Mouse (Mus musculus) urinary bladder, adult 2 months (tissue): Measurements from ENCODE around the gene P2ry6. TPM values are rescaled to one million over a fixed set of nuclear protein-coding genes. Genes with fewer than 3 reads are reported as not detected.
A peak's percentile ranks its signal among the peaks of the same experiment; 100 is the strongest.

Source experiments
- DNase-seq: peaks from one replicate; pipeline ENCODE4 v3.0.0; 2022; ENCODE audit warnings: low spot score
- polyA plus RNA-seq: library from polyadenylated mRNA; depleted of rRNA; stranded (reverse); fragments of >200 nt; gene quantifications from 2 replicates; pipeline ENCODE4 v1.2.3, GENCODE M21; 2012

Gene P2ry6
- polyA plus RNA-seq, 1 experiment, result 12.8 TPM

DNA sequence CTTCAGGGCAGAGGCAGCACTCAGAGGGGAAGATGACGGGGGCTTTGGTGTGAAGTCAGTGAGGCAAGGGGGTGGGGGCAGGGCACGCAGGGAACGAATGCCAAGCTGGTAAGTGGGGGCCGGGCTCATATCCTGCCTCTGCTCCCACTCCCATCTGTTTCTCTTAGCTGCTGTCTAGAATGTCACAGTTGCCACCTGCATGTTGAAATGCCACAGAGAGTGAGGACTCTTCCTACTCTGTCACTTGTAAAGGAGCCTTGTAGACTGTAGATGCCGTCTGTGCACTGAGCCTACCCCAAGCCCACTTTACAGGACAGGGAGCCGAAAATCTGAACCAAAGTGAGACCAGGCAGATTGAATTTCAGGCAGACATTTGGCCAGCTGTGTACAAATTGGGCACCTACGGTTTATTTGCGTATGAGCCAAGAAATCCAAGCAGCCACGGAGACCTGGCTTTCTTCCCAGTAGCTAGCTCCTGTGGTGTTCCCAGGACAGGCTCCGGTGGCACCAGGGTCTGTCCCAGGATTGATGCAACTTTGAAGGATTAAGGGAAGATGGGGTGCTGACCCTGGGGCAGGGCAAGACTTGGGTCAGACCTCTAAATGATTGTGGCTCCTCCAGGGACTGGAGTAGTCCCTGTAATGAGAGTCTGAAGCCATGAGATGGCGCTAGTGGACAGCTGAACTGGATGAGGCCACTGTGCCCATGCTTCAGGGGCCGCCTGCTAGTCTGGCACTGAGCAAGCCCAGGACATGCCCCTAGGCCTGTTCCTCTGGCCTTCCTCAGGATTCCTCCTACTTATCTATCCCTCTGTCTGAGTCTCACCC, 31.4 kb downstream of the P2ry6 start:
- DNase-seq, result no peak

DNA sequence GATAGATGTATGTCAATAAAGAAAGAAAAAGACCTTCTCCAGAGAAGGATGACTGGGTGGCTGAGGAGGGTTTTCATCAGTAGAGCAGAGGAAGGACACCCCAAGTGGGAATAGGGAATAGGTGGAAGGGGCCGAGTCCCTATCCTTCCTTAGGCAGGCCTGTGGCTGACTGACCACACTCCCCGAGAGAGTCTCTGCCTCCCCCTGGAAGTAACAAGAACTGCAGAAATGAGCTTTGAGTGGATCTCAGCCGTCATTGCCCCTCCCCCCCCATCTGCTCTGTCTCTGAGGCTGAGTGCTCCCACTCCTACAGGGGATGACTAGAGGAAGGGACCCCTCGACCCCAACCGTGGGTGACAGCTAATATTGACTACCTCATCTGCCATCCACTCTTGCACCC, 33.3 kb downstream of the P2ry6 start:
- DNase-seq, result no peak

DNA sequence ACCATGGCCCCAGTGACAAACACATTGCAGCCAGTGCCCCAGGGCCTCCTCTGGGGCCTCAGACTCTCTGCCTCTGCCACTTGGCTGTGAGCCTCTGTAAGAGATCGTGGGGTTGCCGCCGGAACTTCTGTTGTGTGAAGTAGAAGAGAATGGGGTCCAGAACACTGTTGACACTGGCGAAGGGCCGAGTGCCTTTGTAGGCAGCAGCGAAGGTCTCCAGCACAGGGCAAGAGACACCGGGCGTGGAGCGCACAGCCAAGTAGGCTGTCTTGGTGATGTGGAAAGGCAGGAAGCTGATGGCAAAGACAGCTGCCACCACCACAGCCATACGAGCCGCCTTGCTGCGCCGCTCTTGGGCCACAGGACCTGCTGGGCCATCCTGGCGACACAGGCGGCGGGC, 36.3 kb downstream of the P2ry6 start:
- no peak for DNase-seq

DNA sequence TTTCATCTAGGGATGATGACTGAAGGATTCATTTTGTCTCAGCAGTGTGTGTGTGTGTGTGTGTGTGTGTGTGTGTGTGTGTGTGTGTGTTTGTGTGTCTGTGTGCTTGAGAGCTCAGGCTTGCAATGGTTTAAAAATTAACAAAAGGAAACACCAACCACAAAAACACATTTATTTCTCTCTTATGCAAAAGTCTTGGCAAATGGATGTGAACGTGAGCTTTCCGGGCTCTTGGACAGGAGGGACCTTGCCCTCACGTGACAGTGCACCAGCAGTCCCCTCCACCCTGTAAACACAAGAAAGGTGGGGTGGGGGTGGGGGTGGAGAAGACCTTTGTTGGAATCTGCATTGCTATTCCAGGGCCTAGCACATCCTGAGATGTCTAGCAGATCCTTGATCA, 37.0 kb downstream of the P2ry6 start:
- no peak for DNase-seq

DNA sequence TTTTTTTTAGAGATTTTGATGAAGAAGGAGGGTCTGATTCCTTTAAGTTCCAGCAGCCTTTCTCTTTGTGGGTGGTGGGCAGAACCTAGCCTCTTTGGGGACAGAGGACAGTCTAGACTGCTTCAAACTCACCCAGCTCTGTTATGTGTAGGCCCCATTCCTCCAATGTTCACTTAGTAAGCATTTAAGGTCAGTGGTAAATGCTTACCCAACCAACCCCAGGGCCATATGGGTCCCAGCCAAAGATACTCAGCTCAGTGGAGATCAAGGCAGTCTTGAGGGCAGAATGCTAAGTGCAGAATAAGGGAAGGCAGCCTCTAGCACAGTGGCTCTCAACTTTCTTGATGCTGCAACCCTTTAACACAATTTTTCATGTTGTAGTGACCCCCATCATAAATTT, 40.9 kb downstream of the P2ry6 start:
- no peak for DNase-seq

DNA sequence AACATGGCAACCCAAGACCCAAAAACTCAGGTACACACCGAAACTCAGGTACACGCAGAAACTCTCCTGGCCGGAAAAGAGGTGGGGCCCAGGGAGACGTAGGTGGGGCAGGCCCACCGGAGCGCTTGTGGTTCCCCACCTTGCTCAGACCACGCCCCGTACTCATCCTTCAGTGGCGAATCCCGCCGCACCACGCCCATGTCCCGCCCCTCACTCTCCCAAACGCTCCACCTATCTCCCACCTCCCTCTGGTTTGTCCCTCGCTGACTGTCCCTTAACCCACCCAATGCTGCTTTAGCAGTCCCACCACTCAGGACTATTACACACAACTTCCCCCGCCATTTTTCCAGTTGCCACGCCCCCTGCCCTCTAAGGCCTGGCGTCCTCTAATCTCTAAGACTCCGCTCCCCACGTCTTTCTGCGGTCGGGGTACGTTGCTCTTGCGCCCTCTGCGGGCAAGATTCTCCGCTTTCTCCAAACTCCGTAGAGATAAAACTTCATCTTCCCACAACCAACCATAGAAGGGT, 41.9 kb downstream of the P2ry6 start:
- peak; percentile 74 for DNase-seq

DNA sequence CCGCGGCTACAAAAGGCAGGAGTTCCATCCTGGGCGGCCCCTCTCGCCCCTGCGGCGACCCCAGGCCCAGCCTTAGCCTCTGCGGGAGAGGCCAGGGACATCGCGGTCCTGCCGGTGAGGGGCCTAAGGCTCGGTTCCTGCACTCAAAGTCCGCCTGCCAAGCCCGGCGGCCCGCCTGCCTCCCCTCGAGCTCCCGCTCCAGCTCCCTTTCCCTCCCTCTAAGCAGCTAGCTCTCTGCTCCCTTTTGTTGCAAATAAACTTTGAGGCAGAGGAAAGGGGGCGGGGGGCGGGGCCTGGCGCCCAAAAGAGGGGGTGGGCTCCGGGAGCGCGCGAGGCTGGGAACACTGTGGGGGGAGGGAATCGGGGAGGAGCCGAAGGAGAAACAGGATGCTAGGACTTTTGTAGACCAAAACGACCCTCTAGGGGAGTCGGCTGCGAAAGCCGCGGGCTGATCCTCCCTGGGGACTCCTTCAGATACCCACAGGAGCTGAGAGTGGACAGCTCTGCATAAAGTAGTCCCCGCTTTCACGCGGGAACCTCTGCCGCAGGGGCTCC, 42.4 kb downstream of the P2ry6 start, which contains the start of gene Arhgef17:
TSS of gene Arhgef17 (minus strand) at position 182 of the 555 bp plus-strand sequence.
- no peak for DNase-seq

DNA sequence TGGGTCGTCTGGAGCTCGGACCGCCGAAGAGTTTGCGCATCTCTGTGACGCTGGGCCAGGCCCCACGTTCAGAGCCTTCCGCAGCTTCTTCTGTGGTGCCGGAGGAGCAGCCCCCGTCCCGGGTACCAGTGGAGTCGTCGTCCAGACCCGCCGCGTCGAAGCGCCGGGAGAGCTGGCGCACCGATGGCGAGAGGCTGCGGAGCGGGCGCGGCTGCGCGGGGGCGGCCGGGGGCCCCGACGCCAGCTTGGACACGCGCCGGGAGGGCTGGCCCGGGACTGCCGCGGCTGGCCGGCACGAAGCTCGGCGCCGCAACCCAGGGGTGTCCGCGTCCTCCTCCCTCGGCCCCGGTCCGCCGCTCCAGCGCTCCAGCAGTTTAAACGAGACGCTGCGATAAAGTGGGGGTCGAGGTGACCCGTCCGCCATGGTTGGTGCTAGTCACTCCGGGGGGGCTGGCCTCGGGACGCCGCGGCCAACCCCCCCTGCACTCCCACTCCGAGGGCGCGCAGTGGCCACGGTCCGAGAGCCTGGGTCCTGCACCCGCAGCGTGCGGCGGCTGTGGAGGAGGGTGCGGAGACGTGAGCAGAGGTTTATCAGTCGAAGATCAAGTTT, 43.0 kb downstream of the P2ry6 start:
- DNase-seq, result peak; percentile 60

DNA sequence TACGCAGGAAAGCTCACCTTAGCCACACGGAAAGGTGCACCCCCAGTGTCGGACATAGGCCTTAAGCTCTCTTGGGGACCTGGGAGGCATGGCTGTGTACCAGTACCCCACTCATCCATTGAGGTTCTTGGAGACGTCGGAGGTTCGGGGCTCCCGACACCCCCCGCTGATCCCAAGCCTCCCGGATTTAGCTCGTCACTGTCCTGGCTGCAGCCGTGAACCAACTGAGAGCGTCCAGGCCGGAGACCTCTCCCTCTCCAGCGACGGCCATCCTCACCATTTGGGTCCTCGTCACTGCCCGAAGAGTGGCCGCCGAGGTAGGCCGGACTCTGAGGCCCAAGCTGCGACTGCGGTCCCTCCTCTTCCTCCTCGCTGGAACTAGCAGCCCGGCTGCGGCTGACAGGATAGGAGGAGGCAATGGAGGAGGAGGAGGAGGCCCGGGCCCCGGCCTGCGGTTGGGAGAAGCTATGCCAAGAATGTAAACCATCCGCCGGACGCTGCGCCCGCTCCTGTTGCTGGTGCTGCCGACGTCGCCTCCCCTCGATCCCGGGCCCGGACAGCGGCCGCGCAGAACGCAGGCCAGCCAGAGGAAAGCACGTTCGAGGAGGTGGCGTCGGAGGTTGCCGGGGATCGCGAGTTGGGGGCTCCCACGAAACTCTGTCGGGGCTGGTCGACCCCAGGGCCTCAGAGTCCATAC, 43.7 kb downstream of the P2ry6 start:
- DNase-seq, result peak; percentile 62

DNA sequence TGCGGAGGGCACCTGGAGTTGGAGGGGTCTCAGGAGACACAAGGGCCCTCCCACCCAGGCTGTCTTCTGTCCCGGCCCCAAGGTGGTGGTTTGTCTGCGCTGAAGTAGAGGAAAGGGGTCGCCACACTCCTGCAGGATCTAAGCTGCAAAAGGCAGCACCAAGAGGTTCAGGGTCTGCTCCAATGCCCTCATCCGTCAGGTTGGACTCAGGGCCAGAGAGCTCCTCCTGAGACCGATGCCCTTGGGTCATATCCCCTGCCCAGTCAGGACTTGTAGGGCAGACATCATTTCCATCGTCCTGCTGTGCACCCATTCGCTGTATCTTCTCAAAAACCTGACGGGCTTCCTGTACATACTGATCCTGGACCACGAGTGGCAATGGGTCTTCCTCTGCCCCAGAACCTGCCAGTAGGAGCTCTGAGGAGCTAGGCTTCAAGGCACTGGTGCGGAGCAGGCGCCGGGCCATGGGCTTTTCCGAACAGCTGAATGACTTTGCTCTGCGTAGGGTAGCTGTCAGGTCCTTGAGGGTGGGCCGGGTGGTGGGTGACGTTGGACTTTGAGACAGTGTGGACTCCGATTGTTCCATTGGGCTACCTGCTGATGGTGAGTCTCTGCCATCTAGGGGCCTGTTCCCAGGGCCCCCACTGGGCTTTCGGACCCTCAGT, 44.7 kb downstream of the P2ry6 start:
- DNase-seq, result no peak

DNA sequence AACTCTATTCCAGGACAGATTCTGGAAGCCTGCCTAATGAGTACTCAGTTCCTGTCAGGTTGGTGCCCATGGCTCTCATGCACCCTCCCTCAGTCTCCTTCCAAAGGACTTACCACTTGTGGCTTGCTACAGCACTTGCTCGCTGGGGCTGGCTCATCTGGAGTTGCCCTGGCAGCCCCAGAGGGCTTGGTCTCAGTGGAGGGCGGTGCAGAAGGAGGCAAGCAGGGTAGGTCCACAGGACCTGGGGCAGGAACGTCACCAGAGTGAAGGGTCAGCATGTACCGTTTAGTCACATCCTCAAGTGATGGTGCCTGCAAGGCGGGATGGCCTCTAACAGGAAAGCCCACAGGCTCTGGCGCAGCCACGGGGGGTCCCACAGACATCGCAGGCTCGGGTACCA, 46.0 kb downstream of the P2ry6 start:
- no peak for DNase-seq

DNA sequence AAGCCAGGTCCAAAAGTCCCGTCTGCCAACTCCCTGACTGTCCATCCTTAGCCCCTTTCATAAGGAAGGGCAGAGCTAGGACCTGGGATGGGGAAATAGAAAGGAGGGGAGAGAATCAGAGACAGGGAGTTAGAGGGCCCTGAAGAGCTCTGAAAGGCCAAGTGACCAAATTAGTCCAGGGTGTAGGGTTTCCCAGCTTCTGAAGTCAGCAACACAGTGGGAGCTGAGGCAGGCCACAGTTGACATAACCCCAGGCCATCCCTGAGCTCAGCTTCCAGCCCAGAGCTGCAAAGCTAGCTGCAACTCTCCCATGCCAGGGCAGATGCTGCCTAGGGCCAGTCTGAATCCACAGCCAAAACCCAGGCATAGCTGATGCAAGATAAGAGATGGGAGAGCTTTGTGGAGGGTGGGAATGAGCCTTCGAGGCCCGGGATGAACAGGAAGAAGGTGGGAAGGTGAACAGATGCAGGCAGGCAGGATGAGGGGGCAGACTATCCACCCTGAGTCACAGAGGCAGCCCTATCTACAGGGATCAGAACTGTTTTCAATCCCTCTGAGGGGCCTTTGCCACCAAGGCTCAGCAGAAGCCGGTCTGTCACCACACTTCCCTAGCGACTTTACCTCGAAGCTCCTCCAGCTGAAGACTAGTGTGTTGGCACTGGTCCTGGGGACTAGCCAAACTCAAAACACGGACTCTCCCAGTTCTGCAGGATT, 47.0 kb downstream of the P2ry6 start:
- DNase-seq, result no peak

DNA sequence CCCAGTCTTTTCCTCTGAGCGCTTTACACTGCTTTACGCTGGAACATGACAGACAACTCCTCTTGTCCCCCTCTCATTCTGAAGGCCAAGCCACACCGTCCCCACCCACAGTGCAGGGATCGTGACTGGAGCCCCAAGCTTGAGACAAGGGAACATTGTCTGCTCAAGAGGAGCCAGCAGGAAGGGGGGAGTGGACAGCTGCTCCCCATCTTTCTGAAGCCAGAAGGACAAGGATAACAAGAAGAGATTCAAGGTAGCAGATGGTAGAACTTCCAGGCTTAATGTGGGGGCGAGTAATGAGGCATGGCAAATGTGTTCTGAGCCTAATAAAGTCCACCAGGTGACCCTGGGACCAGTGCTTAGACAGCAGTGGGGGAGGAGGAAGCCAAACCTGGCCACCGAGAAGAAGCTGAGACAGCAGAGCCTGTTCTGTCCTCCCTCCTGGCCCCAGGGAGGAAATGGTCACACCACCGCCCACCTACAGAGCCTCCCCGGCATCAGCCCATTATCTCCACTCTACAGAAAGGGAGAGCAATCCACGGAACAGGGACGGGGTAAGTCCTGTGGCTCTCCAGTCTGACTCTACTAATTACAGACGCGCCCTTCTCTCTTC, 48.0 kb downstream of the P2ry6 start:
- DNase-seq, result no peak

DNA sequence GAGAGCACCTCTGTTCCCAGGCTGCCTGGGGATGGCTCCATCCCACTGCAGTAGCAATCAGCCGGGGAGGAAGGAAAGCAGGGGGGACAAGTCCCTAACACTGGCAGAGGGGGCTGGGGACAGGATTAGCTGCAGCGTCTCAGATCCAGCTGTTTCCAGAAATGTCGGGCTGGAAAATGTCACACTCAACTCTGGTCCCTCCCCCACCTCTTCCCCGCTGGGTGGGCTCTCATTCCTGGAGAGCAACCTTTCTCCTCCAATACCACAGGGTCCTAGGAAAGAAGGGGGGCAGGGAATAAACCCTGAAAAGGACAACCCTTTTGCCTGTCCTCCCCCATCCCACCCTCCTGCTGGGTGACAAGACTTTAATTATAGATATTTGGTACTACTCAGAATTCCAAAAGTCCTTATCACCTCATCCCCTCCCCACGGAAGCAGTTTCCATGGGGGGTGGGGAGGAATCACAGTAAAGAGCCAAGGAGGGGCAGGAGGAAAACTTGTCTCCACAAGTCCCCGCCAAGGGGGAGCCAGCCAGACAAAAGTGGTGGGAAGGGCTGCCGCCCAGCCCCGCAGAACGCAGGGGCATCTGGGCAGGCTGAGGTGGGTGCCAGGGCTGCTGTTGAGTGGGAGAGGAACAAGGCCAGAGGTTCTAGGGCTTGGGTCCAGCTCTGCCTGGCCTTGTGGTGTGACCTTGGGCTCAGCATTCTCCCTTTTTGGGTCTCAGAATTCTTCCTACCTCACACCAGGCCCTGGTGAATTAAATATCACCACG, 49.6 kb downstream of the P2ry6 start:
- DNase-seq, result no peak

DNA sequence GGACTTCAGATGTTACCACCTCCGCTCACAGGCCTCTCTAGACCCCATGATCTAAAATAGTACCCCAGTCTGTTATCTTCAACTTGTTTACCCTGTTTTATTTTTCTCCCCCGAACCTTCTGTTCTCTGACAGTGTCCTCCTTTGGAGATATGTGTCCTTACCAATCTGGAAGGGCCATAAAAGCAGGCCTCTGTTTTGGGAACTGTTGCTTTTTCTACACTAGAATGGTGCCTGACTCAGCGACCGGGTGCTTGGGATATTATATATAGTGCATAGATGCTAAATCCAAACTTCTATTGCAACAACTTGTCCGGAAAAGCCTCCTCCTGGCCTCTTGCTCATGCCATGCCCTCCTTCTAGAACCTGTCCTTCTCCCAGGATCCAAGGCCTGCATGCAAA, 50.2 kb downstream of the P2ry6 start:
- no peak for DNase-seq

DNA sequence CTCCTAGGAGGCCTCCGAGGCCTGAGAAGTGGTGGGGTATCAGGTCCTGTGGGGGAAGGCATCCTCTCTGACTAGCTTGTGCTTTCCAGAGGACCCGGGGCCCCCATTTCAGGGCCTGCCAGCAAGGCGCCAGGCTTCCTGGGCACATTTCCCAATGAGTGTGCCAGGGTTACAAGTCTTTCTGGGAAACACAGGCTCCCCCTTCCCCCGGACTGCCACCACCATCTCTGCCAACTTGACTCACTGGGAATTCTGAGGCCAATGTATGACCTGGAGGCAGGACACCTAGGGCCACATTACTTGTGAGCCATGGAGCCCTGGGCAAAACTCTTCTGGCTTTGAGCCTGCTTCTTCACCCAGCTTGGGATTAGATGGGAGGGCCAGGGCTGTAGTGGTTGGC, 51.5 kb downstream of the P2ry6 start:
- DNase-seq, result no peak

DNA sequence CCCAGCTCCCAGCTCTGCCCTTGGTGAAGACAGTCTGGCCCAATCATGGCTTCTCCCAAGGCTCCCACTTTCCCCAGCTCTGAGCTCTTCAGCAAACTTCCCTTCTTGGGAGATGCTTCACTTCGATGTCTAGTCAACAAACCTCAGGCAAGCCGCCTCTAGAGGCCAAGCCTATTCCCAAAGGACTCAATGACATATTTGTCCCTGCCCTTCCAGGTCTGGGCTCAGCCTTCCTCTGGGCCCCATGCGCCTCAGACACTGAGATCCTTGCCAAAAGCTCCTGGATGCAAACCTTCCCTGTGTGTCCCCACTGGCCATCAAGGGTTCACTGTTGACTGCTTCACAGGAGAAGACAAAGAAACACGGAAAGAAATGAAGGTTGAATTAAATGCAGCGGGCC, 53.2 kb downstream of the P2ry6 start:
- DNase-seq, result no peak

DNA sequence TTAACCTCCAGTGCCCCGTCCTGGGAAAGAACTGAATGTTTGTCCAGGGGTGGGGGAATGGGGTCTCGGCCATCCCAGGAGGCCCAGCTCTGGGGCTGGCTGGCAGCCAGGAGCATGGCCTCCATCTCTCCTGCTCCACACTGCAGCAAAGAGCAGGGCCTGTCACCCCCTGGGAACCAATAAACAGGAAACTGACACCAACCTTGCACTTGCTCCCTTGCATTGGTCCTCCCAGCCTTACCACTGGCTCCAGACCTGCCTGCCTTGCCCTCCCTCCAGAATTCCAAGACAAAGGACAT, 54.7 kb downstream of the P2ry6 start:
- no peak for DNase-seq

DNA sequence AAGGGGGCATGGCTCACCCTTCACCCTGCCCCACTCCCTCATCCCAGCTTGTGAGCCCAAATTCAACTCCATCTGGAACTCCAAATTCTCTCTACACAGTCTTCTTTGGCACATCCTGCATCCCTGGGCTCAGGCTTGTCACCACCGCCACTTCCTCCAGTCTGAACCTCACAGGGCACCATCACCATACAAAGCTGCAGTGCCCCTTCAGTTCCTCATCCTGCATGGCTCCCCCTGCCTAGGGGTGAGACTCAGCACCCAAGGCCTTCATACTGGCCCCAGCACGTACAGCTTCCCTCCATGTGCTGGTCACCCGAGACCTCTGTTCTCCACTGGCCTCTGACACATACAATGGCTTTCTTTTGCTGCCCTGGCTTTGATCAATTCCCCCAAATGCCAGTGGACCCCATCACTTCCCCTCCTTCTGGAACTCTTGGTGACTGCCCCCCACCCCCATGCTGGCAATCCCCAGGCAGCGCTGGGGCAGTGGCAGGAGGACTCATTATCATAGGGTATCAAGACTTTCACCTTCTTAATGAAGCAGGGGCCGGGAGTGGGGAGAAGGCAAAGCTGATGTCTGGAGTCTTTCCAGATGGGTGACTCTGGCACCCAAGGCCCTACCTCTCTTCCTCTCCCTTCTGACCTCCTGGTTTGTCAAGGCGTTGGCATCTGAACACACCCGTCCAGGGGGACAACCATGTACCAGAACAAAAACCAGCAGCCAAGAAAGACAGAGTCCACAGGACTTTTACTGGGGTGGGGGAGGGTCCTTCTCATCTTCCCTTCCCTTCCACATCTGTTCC, 55.2 kb downstream of the P2ry6 start:
- DNase-seq, result no peak
